Mouse (Mus musculus) layer of hippocampus, postnatal 25 days (tissue): ENCODE measurements at regions not wholly inside any gene's neighbourhood (a gene's known extent, or its start where the extent isn't known, plus 50 kb on each side); places are given as distances from the start of the nearest gene placed in this dataset.

Experiments
- DNase-seq, 2 experiments: peaks; one replicate each; pipeline ENCODE4 v3.0.0; 2022; ENCODE audit warnings: mixed read lengths in 2 of 2, low spot score in 1 of 2; ENCODE audit errors: extremely low spot score in 1 of 2

DNA sequence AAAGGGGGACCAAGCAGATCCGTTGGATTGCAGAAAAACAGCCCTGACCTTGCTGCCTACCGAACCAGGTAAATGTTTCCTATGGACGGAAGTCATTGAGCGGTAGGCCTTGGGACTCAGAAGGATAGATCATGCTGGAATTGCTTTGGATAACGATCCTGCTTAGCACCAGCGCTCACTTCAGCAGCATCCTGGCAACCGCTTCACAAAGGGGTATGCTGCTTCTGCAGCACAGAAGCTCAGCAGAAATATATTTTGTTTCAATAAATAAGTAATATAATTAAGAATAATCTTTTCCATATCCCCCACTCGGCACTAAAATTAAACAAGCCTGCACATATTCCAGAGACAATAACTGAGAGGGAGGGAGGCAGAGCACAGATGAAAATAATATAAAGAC is 296.0 kb downstream of the Meis1 start:
- no peak for DNase-seq

DNA sequence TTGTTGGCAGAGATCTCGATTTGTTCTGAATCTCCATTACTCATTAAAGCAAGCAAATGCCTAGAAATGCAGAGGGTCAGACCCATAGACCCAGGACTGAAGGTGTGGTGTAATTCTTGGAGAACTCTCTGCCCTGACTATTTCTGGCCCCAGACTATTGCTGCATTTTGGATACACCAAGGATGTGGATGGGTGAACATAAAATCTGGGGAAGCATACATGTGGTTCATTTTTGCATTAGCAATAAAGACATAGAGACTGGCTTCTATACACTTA is 303.0 kb downstream of the Meis1 start:
- no peak for DNase-seq

DNA sequence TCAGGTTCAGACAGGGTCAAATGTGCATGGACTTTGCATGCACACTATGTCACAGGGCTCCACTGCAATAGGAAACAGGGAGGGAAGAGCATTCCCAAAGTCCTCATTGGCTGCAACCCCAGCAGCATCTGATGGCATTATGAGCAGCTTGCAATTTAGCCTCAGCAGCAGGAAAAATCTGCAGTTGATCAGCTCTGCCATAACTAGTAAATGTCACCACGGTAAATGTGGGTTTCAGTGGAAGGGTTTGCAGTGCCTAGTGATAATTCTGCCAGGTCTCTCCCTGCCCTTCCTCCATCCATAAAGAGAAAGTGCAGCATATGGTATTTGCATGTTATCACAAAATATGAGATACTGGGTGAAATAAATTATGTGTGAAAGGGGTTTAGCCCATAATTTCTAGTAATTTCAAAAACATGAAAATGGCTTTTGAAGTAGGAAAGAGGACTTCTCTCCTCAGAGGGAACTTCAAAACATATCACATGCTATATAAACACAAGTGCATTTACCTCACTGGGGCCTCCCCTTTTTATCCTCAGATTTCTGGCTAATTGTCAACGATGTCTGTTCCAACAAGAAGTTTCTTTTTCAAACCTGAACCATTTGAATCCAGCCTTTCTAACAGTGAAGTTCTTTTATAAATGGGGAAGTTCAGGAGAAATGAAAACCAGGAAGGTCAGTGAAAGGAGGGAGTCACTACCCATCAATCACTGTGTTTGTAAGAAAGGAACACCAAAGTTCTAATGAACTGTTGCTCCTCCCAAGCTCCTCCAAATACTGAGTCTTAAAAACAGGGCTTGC is 303.5 kb downstream of the Meis1 start:
- peak in 1 of 2 experiments; percentile 3 for DNase-seq

DNA sequence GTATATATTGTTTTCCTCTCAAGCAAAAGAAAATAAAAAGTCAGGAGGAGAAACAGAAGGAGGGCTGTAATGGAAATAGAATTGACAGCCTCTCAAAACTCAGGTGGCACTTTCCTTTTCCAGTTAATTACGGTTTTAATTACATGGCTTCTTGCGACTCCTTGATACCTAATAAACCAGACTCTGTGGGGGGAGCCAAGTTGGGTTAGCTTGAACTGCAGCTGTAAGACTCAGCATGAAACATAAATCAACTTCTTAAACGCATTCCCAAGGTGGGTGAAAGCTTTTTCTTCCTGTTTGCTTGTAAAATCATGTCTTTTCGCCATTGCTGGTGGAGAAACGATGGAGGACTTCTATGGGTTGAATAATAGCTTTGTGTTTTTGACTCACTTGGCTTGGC is 304.4 kb downstream of the Meis1 start:
- no peak for DNase-seq

DNA sequence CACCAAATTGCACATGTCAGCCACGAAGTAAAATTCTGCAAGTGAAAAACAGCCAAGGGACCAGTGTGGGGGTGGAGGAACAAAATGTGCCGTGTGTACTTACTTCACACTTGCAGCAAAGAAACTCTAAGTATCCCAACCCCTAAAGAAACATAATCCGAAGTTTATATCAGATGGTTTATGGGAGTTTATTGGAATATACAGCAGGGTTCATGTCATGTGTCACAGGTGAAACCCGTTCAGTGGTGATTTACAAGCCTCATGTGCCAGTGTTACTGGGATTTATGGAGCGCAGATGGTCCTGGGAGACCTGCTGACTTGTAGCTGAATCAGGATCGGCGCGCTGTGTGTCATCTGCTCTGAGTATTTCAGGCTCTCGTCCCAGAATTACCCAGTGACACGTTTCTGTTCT is 306.1 kb downstream of the Meis1 start:
- DNase-seq, result peak; percentile 13 to 15

DNA sequence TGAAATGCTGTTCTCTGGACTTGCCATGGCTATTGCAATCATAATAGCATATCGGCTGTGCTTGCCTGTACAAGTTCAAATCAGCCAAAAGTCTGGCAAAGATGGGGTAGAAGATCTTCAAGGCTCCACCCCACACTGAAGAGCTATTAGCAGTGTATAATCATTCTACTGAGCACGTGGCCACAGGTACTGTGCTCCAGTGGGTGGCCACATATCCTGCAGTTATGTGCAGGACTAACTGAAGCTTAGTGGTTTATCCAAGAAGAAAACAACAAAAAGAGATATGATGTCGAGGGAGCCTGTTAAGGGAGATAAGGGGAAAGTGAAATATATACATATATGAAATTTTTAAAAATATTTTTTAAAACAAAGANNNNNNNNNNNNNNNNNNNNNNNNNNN is 309.2 kb downstream of the Meis1 start:
- no peak for DNase-seq

DNA sequence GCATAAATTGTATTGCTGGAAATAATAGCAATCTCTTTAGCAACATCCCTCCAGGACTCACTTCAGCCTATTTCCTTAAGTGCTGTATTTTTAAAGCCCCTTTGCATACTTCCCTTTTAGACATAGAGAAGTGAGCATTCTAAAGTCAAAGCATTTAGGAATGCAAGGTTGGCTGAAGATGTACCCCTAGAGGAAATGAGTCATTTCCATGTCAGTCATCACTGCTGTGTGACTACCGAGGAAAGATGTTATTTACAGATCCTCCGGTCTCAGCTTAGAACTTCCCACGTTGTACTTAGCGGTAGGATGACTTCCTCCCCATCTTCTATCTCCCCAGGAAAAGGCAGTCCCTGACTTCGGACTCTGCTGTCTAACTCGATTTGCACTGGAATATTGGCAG is 337.2 kb downstream of the Meis1 start:
- DNase-seq, result no peak

DNA sequence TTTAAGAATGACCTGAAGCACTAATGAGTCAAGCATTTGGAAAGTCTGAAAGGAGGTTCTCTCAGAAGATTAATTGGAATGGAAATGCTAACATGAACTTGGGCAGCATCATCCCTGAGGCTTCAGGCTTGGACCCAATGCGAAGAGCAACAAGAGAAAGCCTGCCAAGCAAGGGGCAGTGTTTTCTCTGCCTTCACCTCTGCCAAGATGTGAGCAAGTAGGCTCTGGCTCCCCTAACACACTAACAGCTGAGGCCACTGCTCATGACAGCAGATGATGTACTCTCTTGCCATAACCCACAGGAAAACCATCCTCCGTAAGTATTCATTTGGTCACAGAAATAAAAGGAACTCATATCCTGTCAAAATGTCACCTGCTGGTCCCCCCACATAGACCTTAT is 341.9 kb downstream of the Meis1 start:
- DNase-seq, result no peak

DNA sequence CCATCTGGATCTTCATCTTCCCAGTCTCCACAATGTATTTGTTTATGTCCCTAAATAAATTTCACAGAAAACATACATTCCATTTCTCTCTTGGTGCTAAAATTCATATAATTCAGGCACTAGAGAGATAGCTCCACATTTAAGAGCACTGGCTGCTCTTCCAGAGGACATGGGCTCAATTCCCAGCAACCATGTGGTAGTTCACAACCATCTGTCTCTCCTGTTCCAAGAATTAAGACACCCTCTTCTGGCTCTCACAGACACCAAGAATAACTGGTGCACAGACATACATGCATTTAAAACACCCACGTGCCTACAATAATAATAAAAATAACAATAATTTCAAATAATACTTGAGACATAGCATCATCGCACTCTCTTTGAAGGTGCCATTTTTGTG is 347.8 kb downstream of the Meis1 start:
- peak in 1 of 2 experiments; percentile 20 for DNase-seq

DNA sequence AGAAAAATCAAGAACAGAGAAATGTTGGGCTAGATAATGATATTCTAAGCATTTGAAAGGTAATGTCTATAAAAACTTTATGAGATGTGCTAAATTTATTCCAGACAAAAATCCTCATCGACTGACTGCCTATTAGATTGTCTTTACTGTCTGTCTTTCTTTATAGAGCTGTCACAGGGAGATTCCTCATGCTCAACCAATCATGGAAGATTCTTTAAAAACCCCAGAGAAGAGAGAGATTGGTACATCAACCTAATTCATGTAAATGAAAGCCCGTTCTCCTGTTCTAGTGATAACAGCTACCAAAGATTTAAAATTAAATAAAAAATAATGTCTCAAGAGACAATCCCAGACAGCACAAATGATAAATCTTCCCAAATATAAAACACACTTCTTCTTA is 349.5 kb downstream of the Meis1 start:
- DNase-seq, result no peak

DNA sequence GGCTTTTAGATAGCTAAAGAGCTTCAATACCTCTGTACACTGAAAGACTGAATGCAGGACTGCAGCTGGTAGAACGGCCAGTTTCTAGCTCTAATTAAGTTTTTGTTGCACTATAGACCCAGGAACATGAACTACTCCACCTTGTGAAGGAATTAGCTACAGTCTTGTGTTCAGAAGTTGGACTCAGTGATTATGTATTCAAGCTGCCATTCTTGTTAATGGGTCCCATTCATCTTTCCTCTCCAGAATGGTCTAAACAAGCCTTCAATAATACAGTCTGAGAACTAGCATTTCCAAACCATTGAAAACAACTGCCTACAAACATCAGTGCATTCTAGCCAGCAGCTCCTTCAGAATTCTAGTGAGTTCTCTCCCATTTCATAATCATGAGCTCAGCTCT is 362.4 kb downstream of the Meis1 start:
- DNase-seq, result no peak

DNA sequence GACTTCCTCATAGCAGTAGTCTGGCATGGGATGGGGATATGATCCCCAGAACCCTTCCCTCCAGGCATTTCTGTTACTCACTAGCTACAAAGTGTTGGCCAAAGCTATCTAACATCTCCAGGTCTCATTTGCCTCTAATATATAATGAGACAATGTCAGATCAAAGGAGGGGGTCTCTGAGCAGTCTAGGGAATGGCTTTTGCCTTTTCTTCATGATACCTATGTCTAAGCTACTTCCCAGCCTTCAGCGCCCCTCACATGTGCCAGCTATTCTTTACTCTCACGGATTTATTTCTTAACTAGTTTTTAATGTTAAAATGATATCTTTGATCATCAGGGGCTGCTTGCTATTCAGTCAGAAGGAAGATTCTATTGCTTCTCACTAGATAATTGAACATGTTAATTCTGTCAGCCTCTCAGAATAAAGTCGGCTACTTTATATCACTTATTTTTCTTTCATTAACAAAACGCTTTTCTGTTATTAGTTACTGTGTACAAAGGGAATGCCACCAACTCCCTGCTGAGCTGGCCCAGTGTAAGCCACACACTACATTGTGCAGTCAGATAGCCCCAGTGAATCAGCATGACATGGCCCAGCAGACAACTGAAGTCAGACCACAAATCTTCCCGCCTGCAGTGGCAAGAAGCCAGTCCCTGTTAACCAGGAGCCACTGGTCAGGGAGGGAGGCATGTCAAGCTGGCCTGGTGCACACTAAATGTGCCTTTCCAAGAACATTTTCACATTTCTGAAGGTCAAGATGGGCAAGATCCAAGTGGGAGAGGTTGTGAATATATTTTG is 386.6 kb downstream of the Meis1 start:
- no peak for DNase-seq

DNA sequence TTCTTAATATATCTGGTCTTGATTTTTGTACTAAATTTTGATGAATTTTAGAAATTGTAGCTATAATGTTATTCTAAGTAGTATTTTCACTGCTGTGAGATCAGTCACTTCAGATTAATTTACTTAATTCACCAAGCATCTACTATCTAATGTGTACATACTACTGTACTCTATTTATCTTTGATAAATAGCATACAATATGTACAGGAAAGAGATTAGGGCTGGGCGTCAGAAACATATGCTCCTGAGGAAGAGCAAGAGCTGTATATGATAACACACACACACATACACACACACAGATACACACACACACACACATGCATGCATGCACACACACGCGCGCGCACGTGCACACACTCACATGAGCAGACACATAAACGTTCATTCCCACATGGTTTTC is 387.2 kb downstream of the Meis1 start:
- no peak for DNase-seq

DNA sequence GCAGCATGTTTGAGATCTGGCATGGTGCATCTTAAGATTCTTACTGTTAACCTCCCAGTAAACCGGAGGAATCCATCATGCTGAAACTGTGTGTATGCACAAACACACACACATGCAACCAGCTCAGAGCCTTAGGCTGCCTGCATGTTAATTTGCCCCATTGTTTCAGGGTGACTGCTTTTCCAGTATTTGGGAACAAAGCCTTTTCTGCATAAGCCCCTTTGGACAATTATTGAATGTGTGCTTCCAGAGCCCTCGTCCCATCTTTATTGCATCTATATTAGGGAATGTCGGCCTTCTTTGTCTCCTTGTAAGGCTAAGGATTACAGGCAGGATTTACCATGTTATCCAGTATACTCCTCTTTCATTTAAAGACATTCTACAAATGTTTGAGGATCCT is 397.0 kb downstream of the Meis1 start:
- DNase-seq, result no peak

DNA sequence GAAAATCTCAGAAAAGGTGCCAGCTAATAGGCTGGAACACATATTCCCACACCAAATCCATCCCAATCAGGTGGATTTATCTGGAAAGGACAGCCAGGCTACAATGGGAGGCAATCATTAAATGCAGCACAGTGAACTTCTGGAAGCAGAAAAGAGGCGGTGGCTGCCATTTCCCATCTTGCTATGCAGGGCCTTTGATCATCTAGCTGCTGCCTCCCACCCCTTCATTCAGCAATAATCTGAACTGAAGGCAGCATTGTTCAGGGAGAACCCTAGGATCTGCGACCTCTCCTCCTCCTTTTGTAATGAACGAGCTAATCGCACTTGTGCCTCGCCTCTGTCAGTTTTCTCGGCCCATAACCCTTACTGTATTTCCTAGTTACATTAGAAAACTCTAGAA is 413.9 kb downstream of the Meis1 start:
- no peak for DNase-seq

DNA sequence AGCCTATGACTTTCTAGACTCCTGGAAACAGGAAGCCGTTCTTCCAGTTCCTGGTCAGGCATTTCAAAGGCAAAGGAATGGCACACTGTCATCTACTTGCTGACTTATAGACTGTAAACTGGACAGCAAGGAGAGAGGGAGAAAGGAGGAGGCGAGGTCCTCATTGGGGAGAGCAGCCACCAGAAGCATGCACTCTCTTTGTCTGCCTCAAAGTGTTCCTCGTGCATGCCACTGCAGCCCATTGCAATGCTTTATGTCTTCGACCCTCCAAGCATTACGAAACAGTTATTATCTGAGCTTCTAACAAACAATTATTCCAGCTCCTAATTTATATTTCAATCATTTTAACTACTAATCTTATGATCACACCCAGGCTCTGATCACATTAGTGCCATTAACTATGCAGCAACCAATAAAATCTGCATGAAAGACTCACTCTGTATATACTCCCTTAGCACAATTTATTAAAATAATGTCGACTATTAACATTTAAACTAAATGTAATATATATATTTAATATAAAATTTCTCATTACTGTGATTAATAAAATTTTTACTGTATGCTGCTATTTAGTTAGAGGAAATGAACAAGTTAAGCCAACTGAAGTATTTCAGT is 417.1 kb downstream of the Meis1 start:
- DNase-seq, result no peak

DNA sequence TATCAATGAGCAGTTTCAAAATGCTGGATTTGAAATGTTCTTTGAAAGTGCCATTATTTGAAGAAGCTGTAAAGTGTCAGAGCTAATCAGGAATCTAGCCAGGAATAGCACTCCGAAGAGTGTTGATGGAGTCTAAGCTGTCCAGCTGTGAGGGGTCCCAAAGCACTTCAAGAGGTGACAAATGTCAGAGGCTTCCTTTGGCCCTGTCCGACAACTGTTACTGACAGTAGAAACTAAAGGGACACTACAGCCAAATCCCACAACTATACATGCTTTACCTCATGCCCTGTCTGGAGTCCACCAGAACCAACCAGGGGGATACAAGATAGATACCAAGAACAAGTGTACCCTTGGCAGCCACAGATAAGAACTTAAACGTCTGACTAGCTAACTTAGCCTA is 420.4 kb downstream of the Meis1 start:
- no peak for DNase-seq

DNA sequence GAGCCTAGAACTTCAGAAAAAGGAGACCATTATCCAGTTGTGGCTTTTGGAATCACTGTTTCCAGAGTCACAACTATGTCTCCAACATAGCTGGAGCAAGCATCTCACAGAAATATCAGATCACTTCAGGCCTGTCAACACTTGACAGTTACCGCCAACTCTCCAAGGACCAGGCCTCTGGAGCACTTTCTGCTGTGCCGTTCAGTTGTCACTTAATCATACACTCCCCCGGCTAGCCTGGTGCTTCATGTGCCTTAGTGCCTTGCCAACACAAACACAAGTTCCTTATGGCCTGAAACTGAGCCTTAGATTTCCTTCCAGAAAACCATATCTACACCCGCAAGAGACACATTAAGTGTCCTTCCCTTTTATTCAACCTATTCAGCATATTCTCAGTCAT is 421.8 kb downstream of the Meis1 start:
- no peak for DNase-seq

DNA sequence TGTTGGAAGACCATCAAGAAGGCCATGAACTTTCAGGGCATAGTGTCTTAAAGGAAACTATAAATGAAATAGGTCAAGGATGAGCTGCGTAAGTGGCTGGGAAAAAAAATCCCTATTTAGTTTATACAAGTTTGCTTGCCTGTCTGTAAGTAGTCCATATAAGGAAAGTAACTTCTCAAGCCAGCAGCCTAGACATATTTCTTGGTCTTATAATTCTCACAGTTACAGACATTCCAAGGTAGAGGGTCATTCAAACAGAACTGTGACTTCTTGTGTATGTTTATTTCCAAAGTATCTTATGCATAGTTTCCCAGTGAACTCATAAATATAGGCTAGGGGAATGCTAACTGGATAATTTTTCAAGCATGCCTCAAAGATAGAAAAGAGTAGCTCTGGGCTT is 428.3 kb downstream of the Meis1 start:
- no peak for DNase-seq

DNA sequence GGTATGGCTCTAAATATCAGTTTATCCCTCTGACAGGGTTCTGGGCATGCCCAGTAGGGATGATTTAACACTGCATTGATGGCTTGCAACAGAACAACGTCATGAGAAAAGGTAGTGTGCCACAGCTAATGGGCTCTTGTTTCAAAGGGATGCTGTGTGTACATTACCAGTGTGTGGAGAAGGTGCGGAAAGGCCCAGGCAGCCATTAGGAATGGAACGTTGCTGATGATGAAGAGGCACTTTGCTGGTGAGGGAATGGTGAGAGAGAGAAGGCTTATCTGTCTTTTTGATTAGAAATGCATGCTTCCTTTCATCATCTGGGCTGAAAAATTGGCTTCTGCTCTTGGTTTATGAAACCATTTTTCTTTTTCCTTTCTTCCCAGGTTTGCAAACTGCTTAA is 432.3 kb downstream of the Meis1 start:
- no peak for DNase-seq

DNA sequence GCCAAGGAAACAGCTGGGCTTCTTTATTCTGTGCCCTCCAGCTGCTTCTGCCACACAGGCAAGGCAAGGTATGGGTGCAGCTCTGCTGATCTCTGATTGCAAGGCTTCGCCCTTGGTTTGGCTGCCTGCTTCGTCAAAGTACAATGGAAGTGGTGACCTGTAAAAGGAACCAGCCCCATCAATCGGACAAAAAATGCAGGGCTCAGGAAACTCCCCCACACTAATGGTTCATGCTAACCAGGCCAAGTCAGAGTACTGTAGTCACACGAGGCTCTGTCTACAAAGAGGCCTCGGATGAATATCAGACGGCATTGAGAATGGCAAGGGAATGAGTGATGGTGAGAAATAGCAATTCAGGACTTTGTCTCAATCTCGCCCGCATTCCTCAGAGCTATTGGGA is 433.8 kb downstream of the Meis1 start:
- DNase-seq, result no peak

DNA sequence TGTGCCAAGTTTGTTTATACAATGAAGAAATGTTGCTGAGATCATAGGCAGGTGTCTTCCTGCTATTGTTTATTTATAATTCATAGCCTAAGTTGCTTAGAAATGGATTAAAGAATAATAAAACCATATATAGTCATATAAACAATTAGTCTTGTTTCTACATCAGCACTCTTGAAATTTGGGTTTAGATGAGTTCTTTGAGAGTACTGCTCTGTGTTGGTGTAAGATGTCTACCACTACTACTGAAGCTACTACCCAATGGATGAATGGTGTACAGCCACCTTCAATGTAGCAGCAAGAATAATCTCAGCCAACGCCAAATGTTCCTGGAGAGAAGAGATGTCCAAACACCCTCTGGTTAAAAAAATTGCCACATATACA is 436.0 kb downstream of the Meis1 start:
- DNase-seq, result no peak
